Mouse (Mus musculus): ENCODE results near the gene Olfr1467.

Olfr1467 gene

DNA sequence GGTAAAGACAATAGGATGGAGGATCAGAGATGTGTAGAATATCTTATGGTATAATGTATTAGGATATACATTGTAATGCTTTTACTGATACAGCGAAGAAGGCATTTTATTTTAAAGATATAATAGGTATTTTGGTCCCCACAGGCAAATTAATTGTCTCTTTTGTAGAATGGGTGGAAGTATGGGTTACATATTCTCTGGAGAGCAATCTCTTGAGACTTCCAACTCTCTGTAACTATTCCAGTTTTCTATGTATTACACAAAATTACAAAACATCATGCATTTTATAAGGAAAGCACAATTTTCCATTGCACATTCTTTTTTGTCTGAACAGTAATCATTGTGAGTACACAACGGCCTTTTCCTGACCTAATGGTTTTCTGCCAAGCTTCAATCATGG lies at the start of gene Olfr1467:
Olfr1467 (plus strand) TSS at position 301 of the 400 bp plus-strand sequence.
- no peak for DNase-seq

- DNase-seq: no peak
Observed at GRCm38 (mm10) chr19:13315441-13315840, 46.6 kb upstream of the Olfr1467 start, which contains the start of gene Olfr1465. Olfr1465 (minus strand) TSS chr19:13315541.

DNA sequence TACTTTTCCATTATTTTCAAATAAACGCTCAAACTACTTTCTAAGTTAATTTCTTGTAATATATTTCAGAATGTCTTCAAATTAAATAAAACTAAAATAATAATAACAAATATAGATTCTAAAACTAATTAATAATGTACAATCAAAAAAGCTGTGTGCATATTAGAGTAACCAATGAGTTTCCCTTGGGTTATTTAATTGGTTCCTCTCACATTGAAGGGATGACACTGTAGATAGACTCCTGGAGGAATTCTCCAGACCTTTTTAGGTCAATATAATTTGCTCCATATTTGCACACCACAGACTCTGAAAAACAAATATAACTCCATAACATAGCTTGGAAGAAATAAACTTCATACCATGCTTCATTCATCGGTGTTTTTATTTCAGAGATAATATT lies 23.5 kb upstream of the Olfr1467 start, which contains the start of gene Olfr1466:
Olfr1466 (plus strand) TSS at position 301 of the 400 bp plus-strand sequence.
- DNase-seq: no peak

DNA sequence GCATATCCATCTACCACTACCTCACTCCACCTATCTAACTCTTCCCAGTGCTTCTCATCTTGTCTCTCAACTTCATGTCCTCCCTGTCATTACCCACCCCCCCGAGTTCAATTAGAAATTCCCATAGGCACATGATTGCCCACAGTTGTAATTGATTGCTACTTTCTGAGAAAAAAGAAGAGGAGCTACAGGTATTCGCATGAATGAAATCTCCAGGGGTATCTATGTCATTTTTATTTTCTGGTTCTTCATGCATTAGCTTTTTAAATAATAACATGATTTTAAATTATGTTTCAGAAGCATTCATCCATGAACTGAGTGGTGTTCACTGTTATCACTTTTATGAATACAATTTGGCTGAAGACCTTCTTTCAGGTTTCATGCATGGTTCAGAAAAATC lies 45.5 kb downstream of the Olfr1467 start, which contains the start of gene Olfr1469:
Olfr1469 (plus strand) TSS at position 301 of the 400 bp plus-strand sequence.
- DNase-seq: no peak
